Mouse (Mus musculus) intestine, embryonic 16.5 days (tissue): ENCODE results near the gene Pappa2. TPM values are rescaled to one million over a fixed set of nuclear protein-coding genes. Genes with fewer than 3 reads are reported as not detected.

Source experiments
- ATAC-seq: fragments of 200-750 bp; cut with Nextera tagmentation; 2 replicates; pipeline ENCODE4 v1.8.0; 2017; ENCODE audit warnings: moderate TSS enrichment, moderate library complexity
- H3K27ac ChIP-seq: fragments of 300-500 bp; sonication (generic); 2 replicates; pipeline ENCODE4 v1.5.1; 2014; ENCODE audit warnings: mild to moderate bottlenecking, low read length
- H3K27me3 ChIP-seq: fragments of 300-500 bp; sonication (generic); replicated peaks from 2 replicates; pipeline ENCODE4 v1.6.1; 2014; ENCODE audit warnings: low read length, control low read depth, mixed read lengths; ENCODE audit not compliant: control insufficient read depth, insufficient read depth
- H3K36me3 ChIP-seq: fragments of 300-500 bp; sonication (generic); 2 replicates; pipeline ENCODE4 v1.6.1; 2014; ENCODE audit warnings: low read length, control low read depth; ENCODE audit not compliant: control insufficient read depth, insufficient read depth
- H3K4me1 ChIP-seq: fragments of 300-500 bp; sonication (generic); 2 replicates; pipeline ENCODE4 v1.6.1; 2014; ENCODE audit warnings: low read length, control low read depth, mixed read lengths; ENCODE audit not compliant: control insufficient read depth, insufficient read depth
- H3K4me2 ChIP-seq: fragments of 300-500 bp; sonication (generic); 2 replicates; pipeline ENCODE4 v1.6.1; 2014; ENCODE audit warnings: low read depth, low read length, control low read depth
- H3K4me3 ChIP-seq: fragments of 300-500 bp; sonication (generic); 2 replicates; pipeline ENCODE4 v1.5.1; 2014; ENCODE audit warnings: mild to moderate bottlenecking, low read length
- H3K9ac ChIP-seq: fragments of 300-500 bp; sonication (generic); 2 replicates; pipeline ENCODE4 v1.6.1; 2014; ENCODE audit warnings: low read depth, low read length
- H3K9me3 ChIP-seq: fragments of 300-500 bp; sonication (generic); 2 replicates; pipeline ENCODE4 v1.6.1; 2016; ENCODE audit warnings: low read length, control low read depth; ENCODE audit not compliant: control insufficient read depth
- WGBS: fragments of 180-500 bp; shearing (Covaris S2); extraction: QIAGEN DNeasy Blood & Tissue Kit; methylation state at CpG from one replicate; pipeline ENCODE4 v1.1.7; 2014; 5-methylcytosine and 5-hydroxymethylcytosine counted together
- polyA plus RNA-seq: library from polyadenylated mRNA; unstranded; fragments of >200 nt; fragmentation: Nextera tagmentation; extraction: Ambion mirVana; gene quantifications from 2 replicates; pipeline ENCODE4 v1.2.1, GENCODE M21; 2015

Gene Pappa2
- polyA plus RNA-seq, 1 experiment from 2014 or later: 0.05 TPM

DNA sequence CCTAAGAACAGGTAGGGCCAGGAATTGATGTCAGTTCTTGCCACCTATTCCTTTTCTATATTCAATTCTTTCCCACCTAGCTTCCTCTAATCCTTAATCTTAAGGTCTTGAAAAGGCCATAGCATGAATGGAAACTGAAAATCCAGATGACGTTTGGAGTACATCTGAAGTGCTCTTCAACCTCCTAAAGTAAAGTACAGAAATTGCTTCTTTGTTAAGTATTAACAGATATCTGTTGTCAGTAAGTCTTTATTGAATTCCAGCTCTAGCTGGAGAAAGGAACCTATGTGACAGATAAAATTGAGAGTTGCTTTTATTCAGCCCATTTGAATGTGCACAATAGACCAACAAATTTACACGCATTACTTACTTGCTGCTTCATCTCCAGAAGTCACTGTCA lies 280.1 kb downstream of the Pappa2 start:
- H3K9ac ChIP-seq: no peak overlapping the region
- H3K4me3 ChIP-seq: no peak overlapping the region
- ATAC-seq: no peak
- H3K27ac ChIP-seq: no peak overlapping the region
- H3K4me1 ChIP-seq: no peaks in the 10 kb centered on the region
- 61% methylated on average over 2 of the region's 2 CpGs for WGBS
- no peaks in the 10 kb centered on the region for H3K36me3 ChIP-seq
- H3K9me3 ChIP-seq: no peaks in the 10 kb centered on the region
- no peak overlapping the region for H3K4me2 ChIP-seq
- no peaks in the 10 kb centered on the region for H3K27me3 ChIP-seq

DNA sequence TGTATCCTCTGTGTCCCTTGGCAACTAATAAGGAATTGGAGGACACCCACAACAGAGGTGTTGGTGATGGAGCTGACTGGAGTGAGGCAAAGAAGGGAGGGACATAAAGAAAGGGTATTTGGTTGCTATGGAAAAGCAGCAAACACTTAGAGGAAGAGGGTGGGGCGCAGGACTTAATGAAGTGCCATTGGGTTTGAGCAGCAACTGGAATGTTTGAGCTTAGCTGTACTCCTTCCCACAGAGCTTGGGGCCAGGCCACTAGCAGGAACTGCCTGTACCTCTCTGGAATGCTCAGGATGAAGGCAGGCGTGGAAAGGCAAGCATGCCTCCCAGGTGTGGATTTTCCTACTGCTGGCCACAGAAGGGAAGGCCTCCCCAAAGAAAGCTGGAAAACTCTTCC lies 281.0 kb downstream of the Pappa2 start:
- H3K4me1 ChIP-seq: no peaks in the 10 kb centered on the region
- H3K36me3 ChIP-seq: no peaks in the 10 kb centered on the region
- 79% methylated on average over 2 of the region's 2 CpGs for WGBS
- H3K9ac ChIP-seq: no peak overlapping the region
- H3K4me3 ChIP-seq: no peak overlapping the region
- H3K27ac ChIP-seq: no peak overlapping the region
- no peaks in the 10 kb centered on the region for H3K9me3 ChIP-seq
- no peak overlapping the region for H3K4me2 ChIP-seq
- ATAC-seq: no peak
- H3K27me3 ChIP-seq: no peaks in the 10 kb centered on the region

DNA sequence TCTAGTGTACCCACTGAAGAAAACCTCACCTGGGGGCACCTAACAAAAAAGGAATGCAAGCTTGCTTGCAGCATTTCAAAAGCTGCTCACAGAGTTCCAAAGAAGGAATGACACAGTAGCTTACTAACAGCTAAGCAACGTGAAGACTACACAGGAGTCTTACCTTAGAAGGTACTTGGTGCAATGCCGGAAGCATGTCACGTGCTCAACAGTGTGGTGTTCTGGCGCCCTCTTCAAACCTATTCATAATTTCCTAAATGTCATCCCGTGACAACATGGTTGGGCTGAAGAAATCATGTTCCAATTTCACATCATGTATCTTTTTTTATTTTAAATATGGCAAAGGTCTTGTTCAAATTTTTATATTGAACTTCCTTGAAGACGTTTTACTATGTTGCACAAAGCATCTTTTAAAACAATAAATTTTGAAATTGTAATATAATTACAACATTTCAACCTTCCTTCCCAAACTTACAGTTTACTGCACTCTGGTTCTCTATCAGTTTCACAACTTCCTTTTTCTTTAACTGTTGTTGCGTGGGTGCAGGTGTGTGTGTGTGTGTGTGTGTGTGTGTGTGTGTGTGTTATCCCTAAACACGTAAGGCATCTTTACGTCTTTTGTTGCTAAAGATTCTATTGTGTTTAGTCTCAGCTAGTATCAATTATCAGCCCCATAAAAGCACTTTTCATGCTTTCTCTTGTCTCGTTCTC lies 282.3 kb downstream of the Pappa2 start:
- Histone ChIP-seq H3K4me1 (no peaks in the 10 kb centered on the region), H3K9me3 (no peaks in the 10 kb centered on the region), H3K27ac (no peak overlapping the region), H3K9ac (no peak overlapping the region), H3K27me3 (no peaks in the 10 kb centered on the region), H3K4me3 (no peak overlapping the region), H3K36me3 (no peaks in the 10 kb centered on the region), H3K4me2 (no peak overlapping the region)
- no peak for ATAC-seq
- WGBS: 87% methylated on average over 10 of the region's 10 CpGs

DNA sequence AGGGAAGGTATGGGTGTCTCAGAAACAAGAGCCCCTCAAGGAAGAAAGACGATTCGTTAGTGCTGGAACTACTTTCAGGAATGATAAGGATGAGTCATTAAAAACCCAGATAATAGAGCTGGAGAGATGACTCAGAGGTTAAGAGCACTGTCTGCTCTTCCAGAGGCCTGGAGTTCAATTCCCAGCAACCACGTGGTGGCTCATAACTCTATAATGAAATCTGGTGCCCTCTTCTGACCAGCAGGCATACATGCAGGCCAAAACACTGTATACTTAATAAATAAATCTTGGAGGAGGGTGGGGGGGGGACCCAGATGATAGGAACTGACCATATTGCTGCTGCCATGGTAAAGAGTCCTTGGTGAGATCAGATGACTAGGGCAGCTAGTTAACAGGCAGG lies 282.9 kb downstream of the Pappa2 start:
- H3K9ac ChIP-seq: no peak overlapping the region
- no peak overlapping the region for H3K27ac ChIP-seq
- no peak for ATAC-seq
- no peak overlapping the region for H3K4me3 ChIP-seq
- no peaks in the 10 kb centered on the region for H3K27me3 ChIP-seq
- no peaks in the 10 kb centered on the region for H3K9me3 ChIP-seq
- no peaks in the 10 kb centered on the region for H3K36me3 ChIP-seq
- no peak overlapping the region for H3K4me2 ChIP-seq
- no peaks in the 10 kb centered on the region for H3K4me1 ChIP-seq
- 66% methylated on average over 3 of the region's 3 CpGs for WGBS

DNA sequence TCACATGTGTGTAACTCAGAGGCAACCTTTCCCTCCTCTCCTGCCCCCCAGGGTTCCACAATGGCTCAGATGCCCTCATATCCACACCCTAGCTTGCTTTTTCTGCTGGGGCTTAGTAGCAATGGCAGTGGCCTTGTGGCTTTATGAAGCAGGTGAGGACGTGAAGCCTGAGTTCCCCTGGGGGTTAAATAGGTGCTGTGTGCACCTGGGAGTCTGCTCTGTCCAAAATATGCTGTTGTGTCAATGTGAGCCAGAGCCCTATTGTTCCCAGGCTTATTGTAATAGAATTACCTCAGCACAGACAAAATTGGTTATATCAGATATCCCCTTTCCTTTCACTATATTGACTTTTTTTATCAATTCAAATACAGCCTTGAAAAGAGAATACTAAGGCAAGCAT lies 292.6 kb downstream of the Pappa2 start:
- no peaks in the 10 kb centered on the region for H3K27me3 ChIP-seq
- no peak overlapping the region for H3K27ac ChIP-seq
- 47% methylated on average over 1 of the region's 1 CpGs for WGBS
- no peak overlapping the region for H3K9ac ChIP-seq
- ATAC-seq: no peak
- H3K4me1 ChIP-seq: no peaks in the 10 kb centered on the region
- no peaks in the 10 kb centered on the region for H3K9me3 ChIP-seq
- no peak overlapping the region for H3K4me3 ChIP-seq
- no peaks in the 10 kb centered on the region for H3K36me3 ChIP-seq
- H3K4me2 ChIP-seq: no peak overlapping the region

DNA sequence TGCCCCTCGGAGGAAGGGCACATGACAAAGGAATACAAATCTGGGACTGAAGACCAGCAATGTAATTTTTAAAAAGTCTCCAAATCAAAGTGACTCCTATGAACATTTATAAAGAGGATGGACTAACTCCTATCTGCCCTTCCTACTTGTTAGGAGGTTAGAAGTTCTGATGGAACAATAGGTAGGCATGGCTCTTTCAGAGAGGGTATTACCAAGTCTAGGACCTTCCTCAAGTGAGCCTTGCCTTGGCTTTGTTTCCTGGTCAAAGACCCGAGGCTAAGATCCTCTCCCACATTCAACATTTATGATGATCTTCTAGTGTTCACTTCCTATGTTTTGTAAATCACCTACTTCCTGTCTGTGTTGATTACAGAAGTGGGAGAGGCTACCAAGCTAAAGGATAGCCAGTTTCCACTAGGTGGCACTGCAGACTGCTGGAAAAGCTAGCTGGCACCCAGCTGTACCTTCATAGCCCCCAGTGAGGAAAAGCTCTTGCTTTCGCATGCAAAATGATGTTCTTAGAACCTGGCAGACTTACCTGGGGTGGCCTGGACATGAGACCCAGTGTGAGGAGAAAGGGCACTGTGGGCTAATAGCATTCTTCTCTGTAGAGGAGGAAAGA lies 310.2 kb downstream of the Pappa2 start:
- Histone ChIP-seq H3K27ac (no peak overlapping the region), H3K9me3 (no peaks in the 10 kb centered on the region), H3K9ac (no peak overlapping the region), H3K36me3 (no peaks in the 10 kb centered on the region), H3K4me2 (no peak overlapping the region), H3K27me3 (no peaks in the 10 kb centered on the region), H3K4me1 (no peaks in the 10 kb centered on the region), H3K4me3 (no peak overlapping the region)
- WGBS: 40% methylated on average over 3 of the region's 3 CpGs
- ATAC-seq: peak; percentile 76

DNA sequence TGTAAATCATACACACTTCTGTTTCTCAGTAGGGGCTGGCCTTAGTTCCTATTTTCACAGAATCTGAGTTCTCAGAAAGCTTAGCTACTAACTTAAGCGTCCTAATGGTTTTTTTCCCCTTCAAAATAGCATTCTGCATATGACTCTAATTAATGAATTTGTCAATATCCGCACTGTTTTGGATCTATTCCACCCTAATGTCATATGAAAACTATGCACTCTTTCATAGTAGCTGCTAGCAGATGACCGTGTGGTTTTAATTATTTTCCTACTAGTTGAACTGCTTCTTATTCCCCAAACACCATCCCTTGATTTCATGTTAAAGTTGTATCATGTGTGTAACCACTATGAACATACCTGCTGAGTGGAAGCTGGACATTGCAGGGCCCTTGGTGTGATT lies 314.3 kb downstream of the Pappa2 start:
- Histone ChIP-seq H3K4me3 (no peak overlapping the region), H3K4me2 (no peak overlapping the region), H3K27ac (no peak overlapping the region), H3K9me3 (no peaks in the 10 kb centered on the region), H3K27me3 (no peaks in the 10 kb centered on the region), H3K36me3 (no peaks in the 10 kb centered on the region), H3K9ac (no peak overlapping the region), H3K4me1 (no peaks in the 10 kb centered on the region)
- WGBS: 77% methylated on average over 3 of the region's 3 CpGs
- no peak for ATAC-seq
